Mouse (Mus musculus): ENCODE measurements at regions not wholly inside any gene's neighbourhood (a gene's known extent, or its start where the extent isn't known, plus 50 kb on each side); places are given as distances from the start of the nearest gene placed in this dataset.
"Not testable (repeated sequence)": the region's sequence is repeated elsewhere in the genome, so short reads cannot be mapped to it uniquely, and the experiment has no call there.

- no peak for DNase-seq (ENCODE audit: low read depth)
Observed at GRCm38 (mm10) chr12:36933118-36933610, 175.2 kb upstream of the Meox2 start.

- DNase-seq (ENCODE audit: low read depth) = no peak
Observed at GRCm38 (mm10) chr12:36943903-36944302, 164.4 kb upstream of the Meox2 start.

GRCm38 (mm10) chr12:36945964-36946363 lies 162.4 kb upstream of the Meox2 start:
- DNase-seq (ENCODE audit: low read depth) = no peak

- DNase-seq (ENCODE audit: low read depth) = no peak
Observed at GRCm38 (mm10) chr12:36947902-36948301, 160.4 kb upstream of the Meox2 start.

GRCm38 (mm10) chr12:36949096-36949738 lies 159.1 kb upstream of the Meox2 start:
- no peak for DNase-seq (ENCODE audit: low read depth)

GRCm38 (mm10) chr12:36974432-36975094 lies 133.8 kb upstream of the Meox2 start:
- DNase-seq (ENCODE audit: low read depth) = no peak

GRCm38 (mm10) chr12:36977141-36977540 lies 131.2 kb upstream of the Meox2 start:
- no peak for DNase-seq (ENCODE audit: low read depth)

GRCm38 (mm10) chr12:36991135-36991534 lies 117.2 kb upstream of the Meox2 start:
- DNase-seq (ENCODE audit: low read depth) = no peak

GRCm38 (mm10) chr12:36991970-36992369 lies 116.4 kb upstream of the Meox2 start:
- DNase-seq (ENCODE audit: low read depth) = no peak

- no peak for DNase-seq (ENCODE audit: low read depth)
Observed at GRCm38 (mm10) chr12:37001401-37001800, 106.9 kb upstream of the Meox2 start.

GRCm38 (mm10) chr12:37005262-37005661 lies 103.1 kb upstream of the Meox2 start:
- no peak for DNase-seq (ENCODE audit: low read depth)

- DNase-seq (ENCODE audit: low read depth) = no peak
Observed at GRCm38 (mm10) chr12:37010306-37010705, 98.0 kb upstream of the Meox2 start.

- DNase-seq (ENCODE audit: low read depth) = no peak
Observed at GRCm38 (mm10) chr12:37014401-37014800, 93.9 kb upstream of the Meox2 start.

- not testable (repeated sequence) for DNase-seq (ENCODE audit: low read depth)
Observed at GRCm38 (mm10) chr12:37014945-37015344, 93.4 kb upstream of the Meox2 start.

- DNase-seq (ENCODE audit: low read depth) = no peak
Observed at GRCm38 (mm10) chr12:37015474-37016248, 92.7 kb upstream of the Meox2 start.

- DNase-seq (ENCODE audit: low read depth) = no peak
Observed at GRCm38 (mm10) chr12:37047191-37047590, 61.1 kb upstream of the Meox2 start.

- DNase-seq (ENCODE audit: low read depth) = no peak
Observed at GRCm38 (mm10) chr12:37050596-37050995, 57.7 kb upstream of the Meox2 start.

- DNase-seq (ENCODE audit: low read depth) = no peak
Observed at GRCm38 (mm10) chr12:37057411-37057810, 50.9 kb upstream of the Meox2 start.

Data from c-Kit-positive CD71-negative TER-119-negative erythroid progenitor cells, embryonic 14.5 days (primary cell).